Mouse (Mus musculus): ENCODE results near the gene Gm4763.

DNA sequence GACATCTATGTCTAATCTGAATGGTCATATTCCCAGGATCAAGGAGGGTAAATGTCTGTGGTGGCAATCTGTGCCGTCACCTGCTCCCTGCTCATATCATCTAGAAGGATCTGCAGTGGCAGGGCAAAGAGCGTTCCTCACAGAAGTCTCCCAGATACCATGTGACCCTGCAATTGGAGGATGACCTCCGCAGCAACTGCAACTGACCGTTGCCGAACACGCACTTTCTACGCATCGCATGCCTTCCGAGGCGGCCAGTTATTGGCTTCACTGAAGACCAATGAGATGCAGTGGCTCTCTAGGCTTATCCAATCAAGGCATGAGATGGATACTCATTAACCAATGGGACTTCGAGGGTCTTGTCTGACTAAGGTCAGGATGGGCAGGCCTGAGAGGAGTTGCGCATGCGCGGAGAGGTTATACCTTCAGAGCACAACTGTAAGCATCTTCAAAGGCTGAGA is 17.8 kb downstream of the Gm4763 start, which contains the start of gene BC049730:
- TF ChIP-seq CTCF (IDR thresholded peaks at IDR 0.05; ENCODE audit: borderline replicate concordance, insufficient read depth, low read depth, low read length), result no peak
- no peak for TF ChIP-seq POLR2A (IDR thresholded peaks at IDR 0.05; ENCODE audit: borderline replicate concordance, insufficient read depth, low read length)
